Mouse (Mus musculus) midbrain, embryonic 11.5 days (tissue): ENCODE measurements at regions not wholly inside any gene's neighbourhood (a gene's known extent, or its start where the extent isn't known, plus 50 kb on each side); places are given as distances from the start of the nearest gene placed in this dataset.
A peak's percentile ranks its signal among the peaks of the same experiment; 100 is the strongest.

ENCODE experiments used
- ATAC-seq: fragments of 200-750 bp; cut with Nextera tagmentation; 2 replicates; pipeline ENCODE4 v1.8.0; 2017; ENCODE audit warnings: moderate TSS enrichment, moderate library complexity; ENCODE audit not compliant: low FRiP score
- DNase-seq: peaks from one replicate; pipeline ENCODE4 v3.0.0; 2015; ENCODE audit warnings: low spot score; ENCODE audit errors: missing footprints
- H3K27ac ChIP-seq: fragments of 300-500 bp; sonication (generic); 2 replicates; pipeline ENCODE4 v1.5.1; 2014; ENCODE audit warnings: low read depth, low read length
- H3K27me3 ChIP-seq: fragments of 300-500 bp; sonication (generic); 2 replicates; pipeline ENCODE4 v1.6.1; 2014; ENCODE audit warnings: mild to moderate bottlenecking, low read length, moderate library complexity, mixed read lengths; ENCODE audit not compliant: control insufficient read depth, insufficient read depth
- H3K36me3 ChIP-seq: fragments of 300-500 bp; sonication (generic); 2 replicates; pipeline ENCODE4 v1.6.1; 2014; ENCODE audit warnings: mild to moderate bottlenecking, low read length, moderate library complexity, mixed read lengths; ENCODE audit not compliant: control insufficient read depth, insufficient read depth
- H3K4me1 ChIP-seq: fragments of 300-500 bp; sonication (generic); 2 replicates; pipeline ENCODE4 v1.6.1; 2014; ENCODE audit warnings: low read length; ENCODE audit not compliant: control insufficient read depth, insufficient read depth
- H3K4me2 ChIP-seq: fragments of 300-500 bp; sonication (generic); 2 replicates; pipeline ENCODE4 v1.6.1; 2014; ENCODE audit warnings: mild to moderate bottlenecking, moderate library complexity
- H3K4me3 ChIP-seq: fragments of 300-500 bp; sonication (generic); 2 replicates; pipeline ENCODE4 v1.5.1; 2014; ENCODE audit warnings: low read depth, low read length
- H3K9ac ChIP-seq: fragments of 300-500 bp; sonication (generic); 2 replicates; pipeline ENCODE4 v1.6.1; 2014; ENCODE audit warnings: low read length
- H3K9me3 ChIP-seq: fragments of 300-500 bp; sonication (generic); 2 replicates; pipeline ENCODE4 v1.6.1; 2016; ENCODE audit warnings: low read length; ENCODE audit not compliant: control insufficient read depth
- WGBS: fragments of 180-500 bp; shearing (Covaris S2); extraction: QIAGEN DNeasy Blood & Tissue Kit; methylation state at CpG from one replicate; pipeline ENCODE4 v1.1.7; 2014; 5-methylcytosine and 5-hydroxymethylcytosine counted together

GRCm38 (mm10) chr3:38227596-38227995 is 257.0 kb downstream of the Ankrd50 start:
- Histone ChIP-seq H3K4me3 (no peak overlapping the region), H3K27me3 (no peaks in the 10 kb centered on the region), H3K4me1 (peaks cover 8% of the 10 kb centered on the region), H3K4me2 (no peak overlapping the region), H3K9ac (no peak overlapping the region), H3K36me3 (no peaks in the 10 kb centered on the region), H3K9me3 (no peaks in the 10 kb centered on the region), H3K27ac (no peak overlapping the region)
- 32% methylated on average over 6 of the region's 6 CpGs for WGBS
- DNase-seq (peak; percentile 95), ATAC-seq (no peak)

GRCm38 (mm10) chr3:38227121-38227520 is 257.5 kb downstream of the Ankrd50 start:
- 86% methylated on average over 9 of the region's 9 CpGs for WGBS
- no peak overlapping the region for H3K27ac ChIP-seq
- no peaks in the 10 kb centered on the region for H3K36me3 ChIP-seq
- H3K27me3 ChIP-seq, result no peaks in the 10 kb centered on the region
- no peaks in the 10 kb centered on the region for H3K9me3 ChIP-seq
- peaks cover 4% of the 10 kb centered on the region; the same call in 1 of the 2 replicates for H3K4me1 ChIP-seq
- ATAC-seq (no peak), DNase-seq (peak; percentile 81)
- no peak overlapping the region for H3K4me2 ChIP-seq
- no peak overlapping the region for H3K4me3 ChIP-seq
- no peak overlapping the region for H3K9ac ChIP-seq

- 71% methylated on average over 2 of the region's 2 CpGs for WGBS
- ATAC-seq (no peak), DNase-seq (peak; percentile 47)
- H3K27ac ChIP-seq, result no peak overlapping the region
- H3K4me1 ChIP-seq, result no peaks in the 10 kb centered on the region; the same call in 1 of the 2 replicates
- H3K4me2 ChIP-seq, result no peak overlapping the region
- no peak overlapping the region for H3K9ac ChIP-seq
- H3K9me3 ChIP-seq, result no peaks in the 10 kb centered on the region
- no peaks in the 10 kb centered on the region for H3K27me3 ChIP-seq
- H3K4me3 ChIP-seq, result no peak overlapping the region
- H3K36me3 ChIP-seq, result no peaks in the 10 kb centered on the region
These were observed 258.5 kb downstream of the Ankrd50 start for GRCm38 (mm10) chr3:38226147-38226546.

- DNase-seq, result peak; percentile 69
- Histone ChIP-seq H3K27ac (no peak overlapping the region), H3K9me3 (no peaks in the 10 kb centered on the region), H3K4me1 (no peaks in the 10 kb centered on the region), H3K4me3 (no peak overlapping the region), H3K36me3 (no peaks in the 10 kb centered on the region), H3K9ac (no peak overlapping the region), H3K4me2 (no peak overlapping the region), H3K27me3 (no peaks in the 10 kb centered on the region)
- no peak for ATAC-seq
- WGBS, result 89% methylated on average over 8 of the region's 8 CpGs
These were observed 262.8 kb downstream of the Ankrd50 start for GRCm38 (mm10) chr3:38221834-38222215.

- WGBS, result 58% methylated on average over 11 of the region's 11 CpGs
- Histone ChIP-seq H3K4me3 (no peak overlapping the region), H3K4me1 (no peaks in the 10 kb centered on the region), H3K4me2 (no peak overlapping the region), H3K9me3 (no peaks in the 10 kb centered on the region), H3K27ac (no peak overlapping the region), H3K27me3 (no peaks in the 10 kb centered on the region), H3K36me3 (no peaks in the 10 kb centered on the region), H3K9ac (no peak overlapping the region)
- peak; percentile 86 for DNase-seq
- 0 out of 2 replicates have a peak, but pooled peaks have one; percentile 19 for ATAC-seq
These were observed 263.5 kb downstream of the Ankrd50 start for GRCm38 (mm10) chr3:38220934-38221833.

GRCm38 (mm10) chr3:38209081-38209480 is 275.6 kb downstream of the Ankrd50 start:
- Histone ChIP-seq H3K4me3 (no peak overlapping the region), H3K36me3 (no peaks in the 10 kb centered on the region), H3K4me1 (peaks cover 3% of the 10 kb centered on the region; the same call in 1 of the 2 replicates), H3K9me3 (no peaks in the 10 kb centered on the region), H3K4me2 (no peak overlapping the region), H3K27ac (no peak overlapping the region), H3K27me3 (peaks cover 5% of the 10 kb centered on the region; the same call in 1 of the 2 replicates), H3K9ac (no peak overlapping the region)
- ATAC-seq (no peak), DNase-seq (no peak)
- WGBS, result 84% methylated on average over 3 of the region's 3 CpGs

GRCm38 (mm10) chr3:38207867-38208266 is 276.8 kb downstream of the Ankrd50 start:
- Histone ChIP-seq H3K27me3 (peaks cover 5% of the 10 kb centered on the region; the same call in 1 of the 2 replicates), H3K4me1 (peaks cover 3% of the 10 kb centered on the region; the same call in 1 of the 2 replicates), H3K4me2 (no peak overlapping the region), H3K9ac (no peak overlapping the region), H3K27ac (no peak overlapping the region), H3K36me3 (no peaks in the 10 kb centered on the region), H3K9me3 (no peaks in the 10 kb centered on the region), H3K4me3 (no peak overlapping the region)
- 94% methylated on average over 1 of the region's 1 CpGs for WGBS
- ATAC-seq, result no peak
- no peak for DNase-seq

- Histone ChIP-seq H3K4me2 (no peak overlapping the region), H3K36me3 (no peaks in the 10 kb centered on the region), H3K9me3 (no peaks in the 10 kb centered on the region), H3K4me1 (peaks cover 3% of the 10 kb centered on the region; the same call in 1 of the 2 replicates), H3K27me3 (peaks cover 5% of the 10 kb centered on the region; the same call in 1 of the 2 replicates), H3K9ac (no peak overlapping the region), H3K4me3 (no peak overlapping the region), H3K27ac (no peak overlapping the region)
- ATAC-seq (no peak), DNase-seq (peak; percentile 83)
- 75% methylated on average over 10 of the region's 10 CpGs for WGBS
These were observed 282.6 kb downstream of the Ankrd50 start for GRCm38 (mm10) chr3:38201861-38202656.

GRCm38 (mm10) chr3:38194001-38194400 is 290.6 kb downstream of the Ankrd50 start:
- ATAC-seq, result no peak
- H3K27me3 ChIP-seq, result no peaks in the 10 kb centered on the region
- H3K4me3 ChIP-seq, result no peak overlapping the region
- H3K9me3 ChIP-seq, result no peaks in the 10 kb centered on the region
- WGBS, result 86% methylated on average over 4 of the region's 4 CpGs
- H3K9ac ChIP-seq, result no peak overlapping the region
- no peak overlapping the region for H3K27ac ChIP-seq
- H3K4me1 ChIP-seq, result no peaks in the 10 kb centered on the region
- no peak overlapping the region for H3K4me2 ChIP-seq
- DNase-seq, result no peak
- no peaks in the 10 kb centered on the region for H3K36me3 ChIP-seq
